Mouse (Mus musculus) CH12.LX (cell line): ENCODE data around the gene Lyst. TPM values are rescaled to one million over a fixed set of nuclear protein-coding genes. Genes with fewer than 3 reads are reported as not detected.
A peak's percentile ranks its signal among the peaks of the same experiment; 100 is the strongest.

Source experiments
- DNase-seq: peaks from one replicate; pipeline ENCODE4 v3.0.0-alpha.2; 2013; ENCODE audit errors: extremely low read depth
- H3K27ac ChIP-seq: 2 replicates; pipeline ENCODE4 v1.5.1; 2012; ENCODE audit warnings: low read depth, mild to moderate bottlenecking, control low read depth, moderate library complexity; ENCODE audit not compliant: insufficient read depth
- H3K27me3 ChIP-seq: replicated peaks from 2 replicates; pipeline ENCODE3; 2012; ENCODE audit warnings: inconsistent platforms
- H3K36me3 ChIP-seq, 2 experiments: replicated peaks in 1 of 2; 2 replicates each; pipeline versions ENCODE3 to v1.6.1; 2012; ENCODE audit warnings: inconsistent platforms in 1 of 2, low read length in 1 of 2, mild to moderate bottlenecking in 1 of 2, mixed read lengths in 1 of 2, moderate library complexity in 1 of 2; ENCODE audit not compliant: control insufficient read depth in 1 of 2, insufficient read depth in 1 of 2
- H3K4me1 ChIP-seq, 2 experiments: 2 replicates each; pipeline ENCODE4 v1.6.1; 2012; ENCODE audit warnings: inconsistent platforms in 1 of 2, moderate library complexity in 1 of 2; ENCODE audit not compliant: insufficient read depth in 2 of 2, control insufficient read depth in 1 of 2
- H3K4me2 ChIP-seq: 2 replicates; pipeline ENCODE4 v1.6.1; 2012; ENCODE audit warnings: low read depth, mild to moderate bottlenecking, control low read depth; ENCODE audit not compliant: poor library complexity, insufficient read depth, severe bottlenecking
- H3K4me3 ChIP-seq, 3 experiments: fragments of 150-350 bp in 1 of 3; sonication (generic) in 1 of 3; replicated peaks in 1 of 3; 2 replicates each; pipeline versions ENCODE3 to v1.5.1; 2011 to 2012; ENCODE audit warnings: low read depth in 2 of 3, low read length in 2 of 3, mild to moderate bottlenecking in 2 of 3, moderate library complexity in 2 of 3, control low read depth in 1 of 3, improper control_type of control experiment in 1 of 3, inconsistent platforms in 1 of 3, mixed read lengths in 1 of 3; ENCODE audit not compliant: poor library complexity in 1 of 3
- H3K79me2 ChIP-seq: replicated peaks from 2 replicates; pipeline ENCODE4 v1.6.1; 2012; ENCODE audit warnings: mild to moderate bottlenecking, moderate library complexity; ENCODE audit not compliant: control insufficient read depth, poor library complexity, insufficient read depth, severe bottlenecking; ENCODE audit errors: extremely low read depth
- H3K9ac ChIP-seq: 2 replicates; pipeline ENCODE4 v1.6.1; 2012; ENCODE audit warnings: low read depth, mild to moderate bottlenecking, control low read depth, moderate library complexity; ENCODE audit not compliant: insufficient read depth
- H3K9me3 ChIP-seq: replicated peaks from 2 replicates; pipeline ENCODE3; 2012; ENCODE audit warnings: low read length, inconsistent platforms, mixed read lengths
- BHLHE40 ChIP-seq: IDR thresholded peaks from 2 replicates; pipeline ENCODE4 v1.6.1; 2011; ENCODE audit warnings: mild to moderate bottlenecking, low read depth, low read length, improper control_type of control experiment
- ELF1 ChIP-seq: IDR thresholded peaks from 2 replicates; pipeline ENCODE4 v1.6.1; 2014; ENCODE audit warnings: low read depth, mild to moderate bottlenecking, inconsistent platforms, low read length, improper control_type of control experiment
- EP300 ChIP-seq: IDR thresholded peaks from 2 replicates; pipeline ENCODE4 v1.6.1; 2011; ENCODE audit warnings: low read length, improper control_type of control experiment
- GABPA ChIP-seq: IDR thresholded peaks from 2 replicates; pipeline ENCODE4 v1.6.1; 2012; ENCODE audit warnings: low read depth, low read length, improper control_type of control experiment, inconsistent platforms; ENCODE audit not compliant: insufficient replicate concordance
- HCFC1 ChIP-seq: IDR thresholded peaks from 2 replicates; pipeline ENCODE4 v1.6.1; 2012; ENCODE audit warnings: low read depth, mild to moderate bottlenecking, inconsistent platforms, low read length, improper control_type of control experiment
- IRF4 ChIP-seq: IDR thresholded peaks from 2 replicates; pipeline ENCODE4 v1.6.1; 2014; ENCODE audit warnings: low read depth, mild to moderate bottlenecking, inconsistent platforms, low read length, improper control_type of control experiment
- JUN ChIP-seq: IDR thresholded peaks from 2 replicates; pipeline ENCODE4 v1.6.1; 2011; ENCODE audit warnings: low read depth, mild to moderate bottlenecking, low read length, improper control_type of control experiment, moderate library complexity; ENCODE audit not compliant: insufficient read depth
- KAT2A ChIP-seq: IDR thresholded peaks from 2 replicates; pipeline ENCODE4 v1.6.1; 2012; ENCODE audit warnings: low read length, improper control_type of control experiment, inconsistent platforms; ENCODE audit not compliant: insufficient replicate concordance
- MAFK ChIP-seq: IDR thresholded peaks from 2 replicates; pipeline ENCODE4 v1.6.1; 2011; ENCODE audit warnings: low read length, improper control_type of control experiment; ENCODE audit not compliant: insufficient replicate concordance
- MAZ ChIP-seq: IDR thresholded peaks from 2 replicates; pipeline ENCODE4 v1.6.1; 2012; ENCODE audit warnings: low read depth, mild to moderate bottlenecking, inconsistent platforms, low read length, improper control_type of control experiment, moderate library complexity
- MXI1 ChIP-seq: IDR thresholded peaks from 2 replicates; pipeline ENCODE4 v1.6.1; 2011; ENCODE audit warnings: mild to moderate bottlenecking, low read depth, low read length, improper control_type of control experiment
- MYC ChIP-seq: IDR thresholded peaks from 2 replicates; pipeline ENCODE4 v1.6.1; 2011; ENCODE audit warnings: low read depth, mild to moderate bottlenecking, improper control_type of control experiment, low read length
- NELFE ChIP-seq: IDR thresholded peaks from 2 replicates; pipeline ENCODE4 v1.6.1; 2011; ENCODE audit warnings: low read depth, low read length, improper control_type of control experiment
- POLR2A ChIP-seq: IDR thresholded peaks from 2 replicates; pipeline ENCODE4 v1.6.1; 2011; ENCODE audit warnings: low read depth, mild to moderate bottlenecking, improper control_type of control experiment, low read length
- POLR2AphosphoS2 ChIP-seq: IDR thresholded peaks from 2 replicates; pipeline ENCODE4 v1.6.1; 2011; ENCODE audit warnings: low read depth, low read length, improper control_type of control experiment
- SMC3 ChIP-seq: IDR thresholded peaks from 2 replicates; pipeline ENCODE4 v1.6.1; 2011; ENCODE audit warnings: low read depth, low read length, improper control_type of control experiment
- TBP ChIP-seq: conservative IDR thresholded peaks from 2 replicates; pipeline ENCODE4 v1.6.1; 2011; ENCODE audit warnings: low read depth, low read length, improper control_type of control experiment
- TCF12 ChIP-seq: IDR thresholded peaks from 2 replicates; pipeline ENCODE4 v1.6.1; 2014; ENCODE audit warnings: low read depth, mild to moderate bottlenecking, inconsistent platforms, low read length, improper control_type of control experiment
- ZC3H11A ChIP-seq: IDR thresholded peaks from 2 replicates; pipeline ENCODE4 v1.6.1; 2012; ENCODE audit warnings: low read depth, mild to moderate bottlenecking, inconsistent platforms, low read length, improper control_type of control experiment
- ZKSCAN1 ChIP-seq: IDR thresholded peaks from 2 replicates; pipeline ENCODE4 v1.6.1; 2012; ENCODE audit warnings: low read depth, inconsistent platforms, low read length, improper control_type of control experiment, borderline replicate concordance
- ZNF384 ChIP-seq: IDR thresholded peaks from 2 replicates; pipeline ENCODE4 v1.6.1; 2012; ENCODE audit warnings: low read depth, low read length, improper control_type of control experiment, inconsistent platforms
- dilution Hi-C: fragments of 300-500 bp; cut with MboI; formaldehyde crosslinking; loops from 2 replicates; pipeline ENCODE4 v1.14.3; 2020; ENCODE audit warnings: low sequenced_read_pairs; ENCODE audit not compliant: extremely low pct_unique_long_range_greater_than_20kb, extremely low pct_ligation_motif_present
- in situ Hi-C: fragments of 300-500 bp; cut with MboI; formaldehyde crosslinking; loops from 3 replicates; pipeline ENCODE4 v1.14.3; 2019; ENCODE audit warnings: low sequenced_read_pairs, low pct_ligation_motif_present, low pct_unique_long_range_greater_than_20kb, mixed read lengths
- polyA plus RNA-seq: library from polyadenylated mRNA; unstranded; fragments of >175 nt; gene quantifications from 2 replicates; pipeline ENCODE4 v1.2.1, GENCODE M21; 2012; ENCODE audit warnings: low read depth; ENCODE audit not compliant: insufficient read length
- total RNA-seq, 2 experiments: library from RNA; depleted of rRNA; stranded (reverse); fragments of 300-350 nt in 1 of 2; fragments of >200 nt in 1 of 2; gene quantifications; 2 replicates each; pipeline ENCODE4 v1.2.3; 2012 to 2014

Gene Lyst
- total and polyA plus RNA-seq, 3 experiments = 33.1 to 61.1 (median 34.8) TPM

- H3K79me2 ChIP-seq = no peaks in the 10 kb centered on the region
- no peaks in the 10 kb centered on the region for H3K9me3 ChIP-seq
- H3K27ac ChIP-seq = peak overlapping the region; percentile 40; the same call in 1 of the 2 replicates
- no peak overlapping the region for H3K4me2 ChIP-seq
- H3K9ac ChIP-seq = no peak overlapping the region
- dilution Hi-C loops (no loop called here), in situ Hi-C loops (no loop called here)
- no peaks in the 10 kb centered on the region for H3K36me3 ChIP-seq
- DNase-seq = peak; percentile 63
- no peak overlapping the region for H3K4me3 ChIP-seq
- peak; percentile 30; the same call in 1 of the 2 replicates for TF ChIP-seq EP300
- TF ChIP-seq TBP = 0 out of 2 replicates have a peak, but pooled peaks have one; percentile 74
- TF ChIP-seq ZC3H11A = no peak
- TF ChIP-seq ZKSCAN1 = no peak
- TF ChIP-seq NELFE = peak; percentile 25; the same call in 1 of the 2 replicates
- TF ChIP-seq JUN = no peak
- peak; percentile 25; the same call in 1 of the 2 replicates for TF ChIP-seq ELF1
- H3K27me3 ChIP-seq = no peaks in the 10 kb centered on the region
- peaks cover 26 to 67% of the 10 kb centered on the region in 2 experiments for H3K4me1 ChIP-seq
Measured at GRCm38 (mm10) chr13:13557001-13557743, 33.0 kb upstream of the Lyst start.

DNA sequence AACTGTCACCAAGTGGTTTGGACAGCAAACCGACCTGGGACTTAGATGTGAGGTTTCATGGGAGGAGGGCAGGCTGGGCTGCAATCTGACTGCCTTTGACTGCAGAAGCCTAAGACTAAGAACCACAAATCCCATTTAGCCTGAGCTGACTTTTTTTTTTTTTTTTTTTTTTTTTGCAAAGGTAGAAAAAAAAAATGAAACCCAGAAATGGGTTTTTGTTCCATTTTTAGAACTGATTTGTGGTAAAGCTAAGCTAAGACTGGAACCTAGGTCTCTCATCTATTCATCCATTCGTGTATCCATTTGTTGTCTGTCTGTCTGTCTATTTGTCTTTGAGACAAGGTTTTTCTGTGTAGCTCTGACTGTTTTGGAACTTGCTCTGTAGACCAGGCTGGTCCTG lies 31.9 kb upstream of the Lyst start:
- Histone ChIP-seq H3K27me3 (no peaks in the 10 kb centered on the region), H3K4me2 (0 out of 2 replicates have a peak overlapping the region, but pooled peaks have one; percentile 1), H3K36me3 (no peaks in the 10 kb centered on the region), H3K79me2 (no peaks in the 10 kb centered on the region), H3K9ac (no peak overlapping the region), H3K9me3 (no peaks in the 10 kb centered on the region), H3K27ac (no peak overlapping the region), H3K4me3 (no peak overlapping the region), H3K4me1 (peaks cover 26 to 62% of the 10 kb centered on the region in 2 experiments)
- DNase-seq = no peak
- TF ChIP-seq ZNF384 = peak; percentile 96
- TF ChIP-seq KAT2A = no peak
- no peak for TF ChIP-seq GABPA
- dilution Hi-C loops (no loop called here), in situ Hi-C loops (no loop called here)

GRCm38 (mm10) chr13:13558900-13559299 lies 31.3 kb upstream of the Lyst start:
- no peak overlapping the region for H3K9ac ChIP-seq
- dilution Hi-C loops (no loop called here), in situ Hi-C loops (no loop called here)
- H3K27me3 ChIP-seq = no peaks in the 10 kb centered on the region
- H3K27ac ChIP-seq = no peak overlapping the region
- H3K4me1 ChIP-seq = peaks cover 25 to 56% of the 10 kb centered on the region in 2 experiments
- TF ChIP-seq IRF4 (no peak), POLR2A (no peak), SMC3 (no peak), MXI1 (no peak), GABPA (no peak), MAFK (no peak), POLR2AphosphoS2 (no peak), HCFC1 (no peak), MAZ (no peak), ZKSCAN1 (no peak), BHLHE40 (no peak), JUN (no peak), TCF12 (no peak), MYC (no peak)
- H3K4me2 ChIP-seq = no peak overlapping the region
- no peaks in the 10 kb centered on the region for H3K79me2 ChIP-seq
- no peak overlapping the region for H3K4me3 ChIP-seq
- H3K9me3 ChIP-seq = no peaks in the 10 kb centered on the region
- no peaks in the 10 kb centered on the region for H3K36me3 ChIP-seq
- peak; percentile 27 for DNase-seq
